Mouse (Mus musculus) mammary gland, adult 2 months (tissue): ENCODE measurements around the gene Tex13c3. TPM values are rescaled to one million over a fixed set of nuclear protein-coding genes. Genes with fewer than 3 reads are reported as not detected.

Experiments
- polyA plus RNA-seq: library from polyadenylated mRNA; depleted of rRNA; stranded (reverse); fragments of >200 nt; gene quantifications from 2 replicates; pipeline ENCODE4 v1.2.3, GENCODE M21; 2012; ENCODE audit warnings: low replicate concordance; rRNA removed

Tex13c3 gene
- polyA plus RNA-seq = not detected in 2 replicates

GRCm38 (mm10) chrX:19481219-19481618 lies at the start of gene Tex13c3:
Tex13c3 (minus strand) TSS chrX:19481319.

